23 mouse cellular contexts compared by ENCODE assay signal in genomic region chr2:62907688-62908087, GRCm38 (mm10).
A peak's percentile ranks its signal among the peaks of the same experiment; 100 is the strongest.
DNase-seq lines count a peak whose midpoint lies in the region; ATAC-seq and TF ChIP-seq lines count a peak whose summit lies in the region.
"Had no signal": no experiment of that assay in that cellular context is flagged by ENCODE, and none has a peak within 500 bp of the region (broad histone marks: within the 10 kb centered on the region; RNA-seq: fewer than 3 reads in every experiment).

No protein-coding gene starts in this region.

- peak; percentile 19 for DNase-seq in kidney, adult 2 months
- no peak for DNase-seq in kidney, adult 8-10 months
- no peak for DNase-seq in kidney, postnatal 14 days
- no peak for DNase-seq in stomach, postnatal 0 days (ENCODE audit: low spot score)
- DNase-seq: adrenal gland, postnatal 10 days; adrenal gland, postnatal 36 days; B cell, adult 2 months; cerebellum, adult 18-20 months; cerebellum, adult 9-10 months; cerebellum, postnatal 14 days; forebrain, postnatal 0 days; gastrocnemius, adult 2 months; gastrocnemius, postnatal 14 days; heart, adult 11 months had no signal

- H3K4me2 ChIP-seq in kidney, embryonic 16.5 days (replicated peaks; ENCODE audit: low read depth, low read length): no peak overlapping the region
- no peak overlapping the region for H3K4me2 ChIP-seq in stomach, embryonic 15.5 days
- no peak overlapping the region for H3K4me2 ChIP-seq in stomach, postnatal 0 days (replicated peaks; ENCODE audit: low read depth)
- H3K4me2 ChIP-seq: heart, embryonic 11.5 days; hindbrain, embryonic 12.5 days had no signal

- H3K27me3 ChIP-seq in kidney, adult 2 months (replicated peaks; ENCODE audit: control insufficient read depth, insufficient read depth, low read length): no peaks in the 10 kb centered on the region
- no peaks in the 10 kb centered on the region for H3K27me3 ChIP-seq in kidney, embryonic 16.5 days (ENCODE audit: insufficient read depth, low read length)
- no peaks in the 10 kb centered on the region for H3K27me3 ChIP-seq in stomach, embryonic 15.5 days (replicated peaks)
- H3K27me3 ChIP-seq in stomach, postnatal 0 days (ENCODE audit: control insufficient read depth, insufficient read depth, low read length): no peaks in the 10 kb centered on the region
- H3K27me3 ChIP-seq: CH12.LX; hindbrain, embryonic 12.5 days; Patski had no signal

- no peaks in the 10 kb centered on the region; the same call in 1 of the 2 replicates for H3K4me1 ChIP-seq in kidney, adult 2 months (ENCODE audit: control insufficient read depth, insufficient read depth, low read length)
- H3K4me1 ChIP-seq in kidney, embryonic 16.5 days (ENCODE audit: insufficient read depth, low read length): no peaks in the 10 kb centered on the region
- no peaks in the 10 kb centered on the region for H3K4me1 ChIP-seq in stomach, embryonic 15.5 days
- H3K4me1 ChIP-seq in stomach, postnatal 0 days (replicated peaks; ENCODE audit: control insufficient read depth, insufficient read depth): no peaks in the 10 kb centered on the region
- H3K4me1 ChIP-seq: hindbrain, embryonic 12.5 days had no signal

- TF ChIP-seq EP300 in stomach, postnatal 0 days (optimal IDR thresholded peaks at IDR 0.05): no peak

- H3K27ac ChIP-seq in kidney, adult 2 months (ENCODE audit: insufficient read depth, low read depth, low read length): no peak overlapping the region
- peak overlapping the region; percentile 69 for H3K27ac ChIP-seq in kidney, embryonic 16.5 days (ENCODE audit: low read length)
- H3K27ac ChIP-seq in stomach, embryonic 15.5 days: peak overlapping the region; percentile 16; the same call in 1 of the 2 replicates
- H3K27ac ChIP-seq in stomach, postnatal 0 days (replicated peaks): no peak overlapping the region
- H3K27ac ChIP-seq: gastrocnemius, adult 2 months; hindbrain, embryonic 12.5 days had no signal

- no peaks in the 10 kb centered on the region for H3K9me3 ChIP-seq in kidney, embryonic 16.5 days (ENCODE audit: low read length)
- H3K9me3 ChIP-seq in stomach, embryonic 15.5 days: no peaks in the 10 kb centered on the region
- no peaks in the 10 kb centered on the region for H3K9me3 ChIP-seq in stomach, postnatal 0 days (ENCODE audit: control insufficient read depth, low read length)
- H3K9me3 ChIP-seq: G1E; hindbrain, embryonic 12.5 days had no signal

- no peak for TF ChIP-seq POLR2A in kidney, adult 2 months (IDR thresholded peaks at IDR 0.05; ENCODE audit: low read depth, low read length)

- no peak overlapping the region for H3K9ac ChIP-seq in kidney, embryonic 16.5 days (replicated peaks; ENCODE audit: low read length)
- no peak overlapping the region for H3K9ac ChIP-seq in stomach, embryonic 15.5 days
- H3K9ac ChIP-seq in stomach, postnatal 0 days (ENCODE audit: low read length): no peak overlapping the region
- H3K9ac ChIP-seq: forebrain, postnatal 0 days; hindbrain, embryonic 12.5 days had no signal

- WGBS in kidney, adult 2 months: 39% methylated on average over 3 of the region's 3 CpGs
- 74% methylated on average over 3 of the region's 3 CpGs for WGBS in kidney, embryonic 16.5 days
- 58% methylated on average over 3 of the region's 3 CpGs for WGBS in stomach, embryonic 15.5 days
- WGBS in stomach, postnatal 0 days: 51% methylated on average over 3 of the region's 3 CpGs

- ATAC-seq in kidney, embryonic 16.5 days (ENCODE audit: low FRiP score, low TSS enrichment): no peak; the same call in 1 of the 2 replicates
- peak; percentile 65; the same call in 1 of the 2 replicates for ATAC-seq in stomach, embryonic 15.5 days (ENCODE audit: insufficient read depth, low FRiP score, low read depth)
- no peak for ATAC-seq in stomach, postnatal 0 days (ENCODE audit: low FRiP score, low TSS enrichment)
- ATAC-seq in erythroid progenitor cell, adult 5-6 weeks (replicated peaks; ENCODE audit: low FRiP score, poor library complexity, severe bottlenecking): no peak
- ATAC-seq: forebrain, embryonic 14.5 days; forebrain, postnatal 0 days; Patski had no signal

- H3K4me3 ChIP-seq in kidney, adult 2 months (ENCODE audit: insufficient read depth, low read depth, low read length): no peak overlapping the region
- H3K4me3 ChIP-seq in kidney, embryonic 16.5 days (ENCODE audit: low read length): no peak overlapping the region
- no peak overlapping the region for H3K4me3 ChIP-seq in stomach, embryonic 15.5 days (replicated peaks)
- H3K4me3 ChIP-seq in stomach, postnatal 0 days (ENCODE audit: low read depth, low read length): no peak overlapping the region
- H3K4me3 ChIP-seq: gastrocnemius, adult 2 months; hindbrain, embryonic 12.5 days had no signal

- no peaks in the 10 kb centered on the region for H3K36me3 ChIP-seq in kidney, adult 2 months (ENCODE audit: control insufficient read depth, insufficient read depth, low read length)
- H3K36me3 ChIP-seq in kidney, embryonic 16.5 days (ENCODE audit: insufficient read depth, low read length): no peaks in the 10 kb centered on the region
- no peaks in the 10 kb centered on the region for H3K36me3 ChIP-seq in stomach, embryonic 15.5 days
- H3K36me3 ChIP-seq in stomach, postnatal 0 days (ENCODE audit: control insufficient read depth, insufficient read depth, low read length): no peaks in the 10 kb centered on the region
- H3K36me3 ChIP-seq: G1E; hindbrain, embryonic 12.5 days had no signal

- no peak for TF ChIP-seq CTCF in kidney, adult 2 months (conservative IDR thresholded peaks at IDR 0.05; ENCODE audit: insufficient read depth, insufficient read length, low read depth, low read length)
- no peak for TF ChIP-seq CTCF in stomach, postnatal 0 days (IDR thresholded peaks at IDR 0.05; ENCODE audit: low read depth)

Comparison
In these comparisons a context has a peak if more than half of its experiments do, and no peak if none do; other contexts are left out.
1. H3K27ac ChIP-seq: peak in kidney, embryonic 16.5 days (single experiment) and stomach, embryonic 15.5 days (single experiment); none in kidney, adult 2 months (single experiment) and stomach, postnatal 0 days (single experiment).